Mouse (Mus musculus) erythroid progenitor cell, adult 5-6 weeks (primary cell): Measurements from ENCODE around the gene Lactb. TPM values are rescaled to one million over a fixed set of nuclear protein-coding genes. Genes with fewer than 3 reads are reported as not detected.

ENCODE experiments used
- ATAC-seq: replicated peaks from 2 replicates; pipeline ENCODE4 v1.8.0; 2016; ENCODE audit warnings: moderate number of reproducible peaks, mild to moderate bottlenecking, moderate TSS enrichment, inconsistent platforms; ENCODE audit not compliant: poor library complexity, low FRiP score, severe bottlenecking
- total RNA-seq, 2 experiments: library from RNA; stranded (forward) in 1 of 2; stranded (reverse) in 1 of 2; fragments of 150-400 nt in 1 of 2; fragments of 186-747, 209-891 nt in 1 of 2; gene quantifications; 2 replicates each; pipeline versions ENCODE4 v1.2.3 to v1.2.4; 2015 to 2017; ENCODE audit warnings: low replicate concordance in 2 of 2

The Lactb gene
- total RNA-seq (2015; ENCODE audit: low replicate concordance), result 8.8 and 18.7 TPM in 2 replicates
- total RNA-seq (2017; ENCODE audit: low replicate concordance), result 7.7 and 12.5 TPM in 2 replicates

DNA sequence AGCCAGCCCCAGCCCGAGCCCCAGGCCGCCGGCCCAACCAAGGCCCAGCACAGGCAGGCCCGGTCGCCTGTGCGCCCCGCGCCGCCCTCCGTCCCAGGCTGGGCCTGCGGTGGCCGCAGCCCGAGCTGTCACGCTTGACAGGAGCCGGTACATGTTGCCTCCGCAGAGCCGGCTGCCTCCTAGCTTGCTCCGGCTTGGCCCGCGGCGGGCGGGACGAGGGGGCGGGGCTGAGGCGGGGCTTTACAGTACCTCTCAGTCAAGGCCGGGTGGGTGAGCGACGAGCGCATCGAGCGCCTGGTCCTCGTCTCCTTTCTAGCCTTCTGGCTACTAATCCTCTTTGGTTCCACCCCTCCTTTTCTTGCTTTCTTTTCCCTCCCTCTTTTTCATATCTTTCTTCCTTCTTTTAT is at the start of gene Lactb:
Gene Lactb (minus strand): TSS at position 246 of the 407 bp plus-strand sequence.
- peak; percentile 94 for ATAC-seq

DNA sequence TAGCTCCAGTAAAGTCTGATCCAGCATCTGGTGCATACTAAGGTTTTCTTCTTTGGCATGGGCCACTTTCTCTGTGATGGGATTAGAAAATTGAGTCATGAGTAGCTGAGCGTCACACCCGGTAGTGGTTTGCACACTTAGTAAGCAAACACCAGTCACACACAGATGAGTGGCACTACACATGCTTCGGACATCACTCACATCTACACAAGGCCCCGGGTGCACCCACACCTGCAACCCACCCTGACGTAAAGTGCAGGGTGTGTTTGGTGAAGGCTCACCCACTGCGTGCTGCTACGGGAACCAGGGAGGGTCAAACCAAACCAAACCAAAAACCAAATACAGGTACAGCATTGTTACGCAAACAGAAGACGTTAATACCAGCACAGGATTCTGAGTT is 48.1 kb upstream of the Lactb start:
- no peak for ATAC-seq

DNA sequence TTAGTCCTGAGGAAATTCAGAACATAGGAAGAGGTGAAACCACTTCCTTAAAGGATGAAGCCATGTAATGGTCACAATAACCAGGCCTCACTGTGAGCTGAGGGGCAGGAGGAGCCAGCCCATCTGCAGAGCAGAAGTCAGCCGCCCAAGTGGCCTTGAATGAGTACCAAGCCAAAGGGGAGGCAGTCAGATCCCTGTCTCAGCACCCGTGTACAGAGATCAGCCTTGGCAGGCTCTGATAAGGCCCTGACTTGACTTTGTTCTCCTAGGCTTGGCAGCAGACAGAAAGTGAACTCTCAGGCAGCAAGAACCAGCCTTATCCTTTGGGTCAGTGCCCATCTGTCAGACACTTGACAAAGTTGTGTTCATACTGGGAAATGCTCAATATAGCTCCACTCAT is 44.8 kb upstream of the Lactb start:
- ATAC-seq, result peak; percentile 61

DNA sequence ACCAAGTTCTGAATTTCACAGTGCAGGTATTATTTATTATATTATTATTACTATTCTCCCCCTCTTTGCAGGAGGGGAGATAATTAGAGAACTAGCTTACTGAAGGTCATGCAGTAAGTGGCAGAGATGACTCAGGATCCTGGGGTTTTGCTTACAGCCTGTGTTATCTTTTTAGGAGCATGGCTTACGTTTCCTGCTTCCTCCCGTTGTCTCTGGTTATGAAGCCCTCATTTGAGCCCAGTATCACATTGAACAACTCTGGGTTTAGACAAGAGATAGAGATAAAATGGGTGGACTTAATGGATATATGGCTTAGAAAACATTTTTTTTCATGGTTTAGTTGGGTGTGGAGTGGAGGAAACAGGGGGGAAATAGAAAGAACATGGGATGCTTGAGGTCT is 38.2 kb upstream of the Lactb start:
- peak; percentile 50; the same call in 1 of the 2 replicates for ATAC-seq

DNA sequence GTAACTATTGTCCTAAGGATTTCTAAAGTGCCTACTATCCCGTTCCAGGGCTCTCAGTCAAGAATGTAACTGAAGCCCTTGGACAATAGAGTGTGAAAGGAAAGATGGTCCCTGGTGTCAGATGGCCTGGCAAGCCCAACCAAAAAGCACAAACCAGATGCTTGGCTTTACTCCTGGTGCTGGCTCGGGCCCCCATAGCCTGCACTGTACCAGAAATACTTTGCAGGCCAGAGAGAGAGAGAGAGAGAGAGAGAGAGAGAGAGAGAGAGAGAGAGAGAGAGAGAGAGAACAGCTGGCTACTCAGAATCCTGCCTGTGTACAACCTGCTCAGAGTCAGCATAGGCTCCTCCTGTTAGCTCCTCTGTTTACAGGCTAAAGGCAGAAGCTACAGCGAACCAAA is 37.2 kb upstream of the Lactb start:
- no peak for ATAC-seq

DNA sequence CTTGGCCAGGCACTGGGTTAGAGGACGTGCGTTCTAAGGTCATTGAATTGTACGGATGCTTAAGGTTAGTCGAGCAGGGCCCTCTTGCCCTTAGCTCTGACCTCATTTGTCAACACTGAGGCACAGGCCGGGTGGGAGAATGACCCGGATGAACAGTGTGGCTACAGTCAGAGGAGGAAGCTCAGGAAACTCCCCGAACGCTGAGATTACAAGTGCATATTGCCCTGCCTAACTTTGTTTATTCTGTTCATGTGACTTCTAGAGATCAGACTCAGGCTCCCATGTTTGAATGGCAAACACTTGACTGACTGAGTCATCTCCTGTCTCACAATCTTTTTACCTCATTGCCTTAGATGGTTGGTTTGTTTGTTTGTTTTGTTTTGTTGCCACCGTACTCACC is 36.2 kb upstream of the Lactb start:
- ATAC-seq, result no peak

DNA sequence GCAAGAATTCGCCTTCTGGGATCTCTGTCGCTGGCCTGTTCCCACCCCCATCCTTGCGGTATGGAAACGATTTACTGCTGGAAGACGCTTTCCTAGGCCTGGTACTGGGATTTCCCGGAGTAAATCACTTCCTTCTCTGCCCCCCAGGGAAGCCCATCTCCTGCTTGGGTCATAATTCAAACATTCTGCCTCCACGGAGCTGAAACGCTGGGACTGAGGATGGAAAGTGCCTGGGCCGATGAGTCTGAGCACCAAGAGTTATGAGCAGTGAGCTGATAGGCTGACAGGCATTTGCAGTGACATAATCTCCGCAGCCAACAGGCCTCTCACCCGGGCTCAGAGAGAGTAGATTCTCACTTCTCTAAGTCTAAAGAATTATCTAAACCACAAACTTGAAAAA is 33.5 kb upstream of the Lactb start:
- ATAC-seq, result no peak

DNA sequence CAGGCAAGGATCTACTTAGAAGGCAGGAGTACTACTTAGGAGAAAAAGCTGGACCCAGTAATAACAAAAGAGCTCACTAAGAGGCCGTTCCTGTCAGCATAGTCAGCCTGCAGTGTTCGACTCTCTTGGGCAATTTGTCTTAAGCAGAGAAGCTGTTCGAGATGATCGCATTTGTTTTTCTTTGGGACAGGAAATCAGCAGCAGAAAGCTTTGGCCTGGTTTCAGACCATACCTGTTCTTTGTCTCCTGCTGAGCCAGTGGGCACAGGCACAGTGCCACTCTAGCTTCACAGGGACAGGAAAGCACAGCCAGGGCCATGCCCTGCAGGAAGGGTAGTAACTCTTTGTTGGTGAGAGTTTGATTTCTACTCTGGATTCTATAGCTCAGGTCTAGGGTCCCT is 31.1 kb upstream of the Lactb start:
- no peak for ATAC-seq

DNA sequence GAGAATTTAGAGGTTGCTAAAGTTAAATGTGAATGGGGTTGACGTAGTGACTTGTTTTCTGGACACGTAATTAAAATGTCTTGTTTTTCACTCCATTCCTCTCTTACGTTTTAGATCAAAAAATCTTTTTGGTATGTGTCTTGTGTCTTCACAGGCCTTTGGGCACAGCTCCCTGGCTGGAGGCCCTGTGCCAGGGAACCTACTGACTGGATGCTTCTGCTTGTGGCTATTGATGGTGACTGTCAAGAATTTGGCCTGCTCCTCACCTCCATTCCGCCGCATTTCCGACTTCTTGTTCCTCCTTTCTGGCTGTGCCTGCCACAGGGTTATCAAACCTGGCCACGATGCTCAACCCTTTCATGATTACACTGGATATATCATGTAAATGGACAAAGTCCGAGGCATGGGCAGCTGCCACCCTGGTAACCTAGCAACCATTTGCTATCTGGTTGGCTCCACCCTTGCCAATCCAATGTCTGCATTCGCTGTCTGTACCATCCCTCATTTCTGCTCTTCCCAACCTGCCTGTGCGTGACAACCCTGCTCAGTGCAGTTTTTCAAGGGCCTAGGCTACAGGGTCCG is 30.0 kb upstream of the Lactb start:
- peak; percentile 75 for ATAC-seq

DNA sequence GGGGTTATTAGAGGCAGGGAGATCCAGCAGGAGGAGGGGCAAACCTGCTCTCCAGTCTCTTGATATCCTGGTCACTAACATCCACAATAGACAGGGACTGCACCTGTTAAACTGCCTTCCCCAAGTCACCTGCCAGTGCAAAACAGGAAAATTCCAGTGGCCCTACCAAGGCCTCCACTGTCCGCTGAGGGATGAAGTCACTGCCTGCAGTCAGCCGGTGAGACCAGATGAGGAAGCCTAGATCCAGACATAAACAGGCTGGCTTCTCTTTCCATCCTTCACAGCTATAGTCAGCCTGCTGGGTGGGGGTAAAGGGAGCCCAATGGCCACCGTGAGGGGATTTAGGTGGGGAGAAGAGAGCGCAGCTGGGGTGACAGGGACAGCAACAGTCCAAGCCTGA is 28.4 kb upstream of the Lactb start:
- ATAC-seq, result no peak

DNA sequence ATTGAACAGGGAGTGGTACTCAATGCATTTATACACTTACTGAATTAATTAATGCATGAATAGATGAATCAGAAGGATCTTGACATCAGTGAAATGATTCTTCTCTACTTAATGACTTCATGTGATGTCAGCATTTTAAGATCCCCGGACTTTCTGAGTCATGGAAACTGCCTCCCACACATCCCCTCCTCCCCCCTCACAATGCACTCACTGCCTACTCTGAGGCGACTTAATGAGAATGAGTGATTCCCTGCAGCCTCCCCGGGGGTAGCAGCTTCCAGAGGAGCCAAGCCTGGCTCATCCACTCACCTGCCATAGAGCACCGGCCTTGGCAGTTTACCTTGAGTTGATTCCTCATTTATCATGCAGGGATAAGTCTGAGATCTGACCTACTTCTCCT is 27.9 kb upstream of the Lactb start:
- no peak for ATAC-seq

DNA sequence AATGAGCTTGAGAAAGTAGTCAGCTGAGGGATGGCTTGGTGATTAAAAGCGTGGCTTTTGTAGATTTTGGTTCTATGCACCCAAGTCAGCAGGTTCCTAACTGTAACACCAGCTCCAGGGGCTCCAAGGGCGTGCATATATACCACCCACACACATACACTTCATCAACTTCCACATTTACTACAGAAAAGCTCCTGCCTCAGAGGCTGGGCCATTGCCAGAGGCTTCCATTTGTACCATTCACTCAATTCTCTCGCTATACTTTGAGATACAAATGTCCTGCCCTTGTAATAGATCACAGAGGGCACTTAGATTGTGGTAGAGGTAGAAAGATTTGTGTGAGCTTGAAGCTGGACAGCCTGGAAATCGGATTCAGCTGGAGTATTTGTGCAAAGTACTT is 26.2 kb upstream of the Lactb start:
- no peak for ATAC-seq

DNA sequence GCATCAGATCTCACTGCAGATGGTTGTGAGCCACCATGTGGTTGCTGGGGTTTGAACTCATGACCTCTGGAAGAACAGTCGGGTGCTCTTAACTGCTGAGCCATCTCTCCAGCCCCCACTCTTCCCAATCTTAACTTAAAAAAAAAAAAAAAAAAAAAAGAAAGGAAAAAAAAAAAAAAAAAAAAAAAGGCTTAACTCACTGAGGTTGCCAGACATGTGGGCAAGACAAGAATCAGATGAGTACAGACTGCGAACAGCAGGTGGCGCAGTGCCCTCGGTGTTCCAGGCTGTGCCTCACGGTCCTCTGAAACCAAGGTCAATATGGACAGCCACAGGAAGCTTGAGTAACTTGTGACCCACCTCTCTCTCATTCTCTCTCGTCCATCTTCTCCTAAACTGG is 25.8 kb upstream of the Lactb start:
- peak; percentile 93 for ATAC-seq

DNA sequence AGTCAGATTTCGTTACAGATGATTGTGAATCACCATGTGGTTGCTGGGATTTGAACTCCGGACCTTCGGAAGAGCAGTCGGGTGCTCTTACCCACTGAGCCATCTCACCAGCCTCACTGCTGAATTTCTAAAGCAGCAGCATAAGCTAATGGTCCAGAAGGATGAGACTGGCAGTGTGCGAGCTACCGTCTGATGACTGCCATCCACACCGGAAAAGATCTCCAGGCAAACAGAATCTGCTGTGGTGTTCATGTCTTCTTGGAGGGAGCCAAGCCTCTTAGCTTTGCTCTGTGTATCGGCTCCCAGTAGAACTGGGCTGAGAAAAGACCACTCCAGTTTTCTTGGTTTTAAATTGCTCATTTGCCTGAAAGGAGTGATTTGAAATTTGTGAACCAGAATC is 24.4 kb upstream of the Lactb start:
- no peak for ATAC-seq

DNA sequence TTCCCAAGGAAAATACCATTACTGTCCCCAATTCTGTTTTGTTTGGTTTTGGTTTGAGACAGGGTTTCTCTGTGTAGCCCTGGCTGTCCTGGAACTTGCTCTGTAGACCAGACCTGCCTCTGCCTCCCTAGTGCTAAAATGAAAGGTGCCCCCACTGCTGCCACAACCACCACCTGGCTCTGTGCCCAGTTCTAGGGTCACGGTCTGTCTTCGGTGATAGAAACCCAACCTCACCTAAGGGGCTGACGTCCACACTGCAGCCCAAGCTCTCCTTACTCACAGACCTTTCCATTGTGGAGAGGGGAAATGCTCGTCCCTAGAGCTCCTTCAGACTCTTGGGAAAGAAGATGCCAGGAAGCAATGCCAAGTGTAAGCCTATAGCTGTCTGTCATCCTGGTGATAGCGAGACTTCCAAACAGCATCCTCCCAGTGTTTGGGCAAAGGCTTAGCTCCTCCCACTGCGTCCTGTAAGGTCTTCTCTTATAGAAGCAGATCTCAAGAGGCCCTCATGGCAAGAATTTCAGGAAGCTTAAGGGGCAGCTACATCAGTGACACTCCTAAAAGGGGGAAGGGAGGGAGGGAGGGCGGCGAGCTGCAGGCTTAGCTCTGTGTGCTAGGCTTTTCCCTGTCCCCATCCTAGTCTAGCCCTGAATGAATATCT is 16.6 kb upstream of the Lactb start:
- peak; percentile 48 for ATAC-seq

DNA sequence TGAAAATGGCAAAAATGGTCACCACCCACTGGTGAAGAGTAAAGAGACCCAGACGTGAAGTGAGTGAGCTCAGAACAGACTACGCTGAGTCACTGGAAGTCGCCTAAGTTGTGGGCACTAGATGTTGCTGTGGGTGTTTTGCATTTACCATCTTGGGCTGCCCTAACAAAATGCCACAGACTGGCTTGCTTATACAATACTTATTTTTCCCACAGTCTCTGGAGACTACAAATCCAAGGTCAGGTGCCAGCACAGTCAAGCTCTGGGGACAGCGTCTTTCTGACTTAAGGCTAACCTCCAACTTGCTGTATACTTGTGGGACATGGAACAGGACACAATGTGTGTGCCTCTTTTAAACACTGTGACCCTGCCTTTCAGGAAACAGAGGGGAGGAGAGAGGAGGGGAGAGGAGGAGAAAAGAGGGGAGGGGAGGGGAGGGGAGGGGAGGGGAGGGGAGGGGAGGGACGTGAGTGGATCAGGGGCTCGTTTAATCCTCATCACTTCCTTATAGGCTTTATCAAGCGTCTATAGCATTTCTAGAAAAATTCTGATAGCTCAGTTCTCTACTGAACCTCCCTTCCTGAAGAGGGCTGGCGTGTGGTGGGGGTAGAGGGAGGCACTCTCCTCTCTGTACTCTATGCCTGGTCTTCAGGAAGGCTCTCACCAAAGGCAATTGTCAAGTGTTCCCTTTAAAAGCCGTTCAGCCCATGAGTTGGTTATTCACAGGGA is 15.9 kb upstream of the Lactb start:
- ATAC-seq, result no peak

DNA sequence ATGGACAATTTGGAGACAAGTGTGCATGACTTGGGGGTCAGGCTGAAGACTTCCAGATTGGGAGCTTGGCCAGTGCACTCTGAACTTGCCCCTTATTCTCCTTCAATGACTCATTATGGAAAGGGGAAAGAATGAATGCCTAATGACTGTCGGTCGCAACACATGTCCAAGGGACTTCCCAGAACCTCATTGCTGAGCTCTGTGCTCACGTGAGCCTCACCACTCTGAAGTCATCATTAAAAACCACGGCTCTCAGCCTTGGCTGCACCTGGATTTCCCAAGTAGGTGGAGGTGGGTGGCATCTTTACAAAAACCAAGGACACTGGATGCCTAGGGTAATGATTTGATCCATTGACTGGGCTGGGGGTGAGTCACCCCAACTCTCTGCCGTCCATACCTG is 14.8 kb upstream of the Lactb start:
- ATAC-seq, result no peak

DNA sequence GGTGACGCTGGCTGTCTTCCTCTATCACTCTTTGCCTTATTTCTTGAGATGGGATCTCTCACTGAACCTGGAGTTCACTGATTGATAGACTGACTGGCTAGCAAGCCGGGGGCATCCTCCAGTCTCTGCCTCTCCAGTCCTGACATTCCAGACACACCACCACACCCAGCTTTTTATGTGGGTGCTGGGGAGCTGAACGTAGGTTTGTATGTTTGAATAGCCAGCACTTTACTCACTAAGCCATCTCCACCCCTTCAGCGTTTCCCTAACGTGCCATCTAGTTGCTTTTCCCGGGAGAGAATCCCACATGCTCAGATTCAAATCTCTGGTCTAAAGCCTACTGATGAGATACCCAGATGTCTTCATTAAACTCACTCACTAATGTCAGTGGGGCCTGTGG is 14.3 kb upstream of the Lactb start:
- no peak for ATAC-seq

DNA sequence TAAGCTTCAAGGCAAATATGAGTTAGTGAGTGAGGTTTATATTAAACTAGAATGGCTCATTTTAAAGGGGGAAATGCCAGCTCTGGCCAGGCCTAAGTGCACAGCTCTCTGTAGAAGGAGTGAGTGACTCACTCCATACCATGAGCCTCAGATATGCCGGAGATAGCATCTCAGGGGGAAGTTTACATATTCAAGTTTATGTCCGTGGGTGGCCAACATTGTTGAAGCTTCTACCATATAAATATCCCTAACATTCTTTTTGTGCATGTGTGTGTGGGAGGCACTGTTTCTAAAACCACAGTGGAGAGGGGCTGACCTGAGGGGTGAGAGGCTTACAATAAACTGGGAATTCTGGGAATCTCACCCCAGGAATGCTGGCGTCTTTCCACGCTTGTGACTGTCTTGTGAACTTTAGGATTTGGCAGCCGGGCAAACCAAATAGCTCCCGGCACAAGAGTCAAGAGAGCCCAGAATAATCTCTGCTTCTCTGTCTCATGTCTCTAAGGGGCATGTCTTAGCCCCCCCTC is 13.7 kb upstream of the Lactb start:
- ATAC-seq, result no peak

DNA sequence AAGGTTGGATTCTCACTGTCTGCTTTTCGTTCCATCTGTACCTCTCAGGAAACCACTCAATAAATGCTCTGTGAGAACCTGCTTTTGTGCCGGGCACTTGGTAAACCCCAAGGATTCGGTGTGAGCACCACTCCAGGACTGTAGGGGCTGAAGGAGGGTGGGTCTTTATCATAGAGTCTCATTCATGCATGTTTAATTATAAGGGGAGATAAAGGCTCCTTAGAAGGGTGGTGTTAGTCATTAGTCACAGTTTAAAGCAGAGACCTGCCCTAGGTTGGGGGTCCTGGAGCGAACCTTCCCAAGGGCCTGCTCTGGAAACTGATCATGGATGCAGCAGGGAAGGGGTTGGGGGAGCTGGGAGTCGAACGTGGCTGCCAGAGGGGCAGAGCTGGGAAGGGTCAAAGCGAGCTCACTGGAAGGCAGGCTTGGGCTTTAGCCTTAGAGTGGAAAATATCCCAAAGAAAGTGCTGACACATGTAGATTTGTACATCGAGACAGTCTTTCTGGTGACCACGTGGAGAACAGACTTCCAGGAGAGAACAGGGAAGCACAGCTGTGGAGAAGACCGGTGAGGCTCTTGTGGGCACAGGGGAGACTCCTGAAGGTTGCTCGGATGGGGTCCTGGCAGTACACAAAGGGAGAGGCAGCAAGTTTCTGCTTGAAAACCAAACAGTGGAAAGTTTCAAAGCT is 13.1 kb upstream of the Lactb start:
- ATAC-seq, result peak; percentile 78
